Mouse (Mus musculus) CD4-positive, CD25-positive, alpha-beta regulatory T cell, adult 4 months (primary cell): ENCODE measurements around the gene Krt12. TPM values are rescaled to one million over a fixed set of nuclear protein-coding genes. Genes with fewer than 3 reads are reported as not detected.

Experiments
- ATAC-seq: one replicate; pipeline ENCODE4 v1.8.0; 2017
- polyA plus RNA-seq, 2 experiments: library from polyadenylated mRNA; unstranded; fragments of 100-300 nt; shearing (Covaris generic); gene quantifications; one replicate each; pipeline ENCODE4 v1.2.1; 2017

Krt12 gene
- not detected for polyA plus RNA-seq

DNA sequence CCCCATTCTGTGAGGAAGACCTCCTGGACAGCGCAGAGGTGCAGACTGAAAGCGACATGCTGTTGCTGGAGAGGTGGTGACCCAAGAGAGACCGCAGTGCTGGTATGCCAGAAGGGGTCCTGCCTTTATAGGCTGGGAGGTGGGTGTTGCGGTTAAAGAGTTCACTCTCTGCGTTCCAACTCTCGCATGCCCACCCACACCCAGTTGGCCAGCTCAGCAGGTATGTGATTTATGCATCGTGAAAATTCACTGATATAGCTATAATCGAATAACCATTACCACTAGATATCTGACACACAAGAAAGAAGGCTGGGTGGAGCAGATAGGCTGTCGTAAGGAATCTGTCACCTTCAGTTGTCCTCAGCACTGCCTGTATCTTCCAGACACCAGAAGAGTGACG lies at the start of gene Krt12:
Gene Krt12, minus strand, starts transcription at position 101 of the 400 bp plus-strand sequence.
- ATAC-seq: no peak

DNA sequence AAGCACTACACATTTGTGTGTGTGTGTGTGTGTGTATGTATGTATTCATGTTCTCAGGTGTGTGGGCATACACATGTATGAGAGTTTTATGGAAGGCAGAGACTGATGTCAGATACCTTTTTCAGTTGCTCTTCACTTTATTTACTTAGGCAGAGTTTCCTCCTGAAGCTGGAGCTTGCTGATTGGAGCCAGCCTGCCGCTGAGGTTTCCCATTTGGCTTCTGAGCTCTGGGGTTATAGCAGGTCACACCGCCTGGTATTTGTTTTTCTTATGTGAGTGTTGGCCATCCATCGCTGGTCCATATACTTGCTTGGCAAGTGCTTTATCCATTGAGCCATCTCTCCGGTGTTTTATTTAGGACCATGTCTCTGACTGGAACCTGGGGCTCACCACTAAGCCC lies 47.2 kb upstream of the Krt12 start:
- ATAC-seq: no peak

DNA sequence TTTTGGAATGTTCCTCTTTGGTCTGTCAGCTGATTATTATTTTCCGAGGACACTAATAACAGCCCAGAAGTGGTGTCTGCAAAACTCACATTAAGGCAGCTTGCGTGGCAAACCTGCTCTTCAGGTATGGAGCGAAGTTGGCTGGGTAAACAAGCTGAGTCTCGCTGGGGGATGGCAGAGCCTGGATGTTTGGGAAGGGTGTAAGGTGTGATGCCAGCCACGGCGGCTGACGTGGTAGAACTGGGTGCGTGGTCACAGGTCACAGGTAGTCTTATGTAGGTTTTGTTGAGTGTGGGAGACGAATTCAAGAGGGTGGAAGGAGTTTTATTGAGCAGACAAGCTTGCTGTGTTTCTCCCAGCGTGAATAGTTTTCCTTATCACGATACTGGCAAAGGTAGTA lies 46.5 kb upstream of the Krt12 start:
- no peak for ATAC-seq

DNA sequence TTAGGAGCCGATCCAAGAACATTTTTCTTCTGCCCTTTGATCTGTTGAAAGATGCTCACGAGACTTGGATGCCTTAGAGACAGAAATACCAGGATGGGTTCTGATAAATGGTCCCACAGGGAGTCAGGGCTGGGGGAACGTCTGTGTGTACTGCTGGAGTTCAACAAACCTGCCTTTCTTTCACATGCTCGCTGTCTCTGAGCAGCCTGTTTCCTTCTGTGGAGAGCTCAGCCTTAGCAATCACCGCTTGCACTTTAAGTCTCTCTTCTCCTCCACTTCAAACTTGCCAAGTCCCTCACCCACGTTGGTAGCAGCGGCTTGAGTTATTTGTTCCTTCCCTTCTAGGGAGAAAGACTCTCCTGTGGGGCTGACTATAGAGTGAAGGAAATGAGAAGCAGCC lies 44.3 kb upstream of the Krt12 start:
- no peak for ATAC-seq

DNA sequence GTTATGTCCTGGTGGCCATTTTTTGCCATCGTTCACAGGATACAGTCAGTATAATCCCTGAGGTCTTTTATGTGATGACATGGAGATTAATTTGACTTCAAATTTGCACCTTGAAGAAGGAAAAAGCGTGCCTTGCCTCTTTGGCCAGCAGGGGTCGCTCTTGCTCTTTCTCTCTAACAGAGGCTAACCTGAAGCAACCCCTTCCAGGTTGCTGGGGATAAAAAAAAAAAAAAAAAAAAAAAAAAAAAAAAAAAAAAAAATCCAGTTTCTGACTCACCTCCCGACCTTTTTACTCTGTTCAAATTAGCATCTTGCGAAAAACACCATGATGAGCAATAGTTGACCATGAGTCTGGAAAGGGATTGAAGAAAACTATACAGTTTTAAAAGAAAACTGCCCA lies 42.8 kb upstream of the Krt12 start:
- ATAC-seq: no peak

DNA sequence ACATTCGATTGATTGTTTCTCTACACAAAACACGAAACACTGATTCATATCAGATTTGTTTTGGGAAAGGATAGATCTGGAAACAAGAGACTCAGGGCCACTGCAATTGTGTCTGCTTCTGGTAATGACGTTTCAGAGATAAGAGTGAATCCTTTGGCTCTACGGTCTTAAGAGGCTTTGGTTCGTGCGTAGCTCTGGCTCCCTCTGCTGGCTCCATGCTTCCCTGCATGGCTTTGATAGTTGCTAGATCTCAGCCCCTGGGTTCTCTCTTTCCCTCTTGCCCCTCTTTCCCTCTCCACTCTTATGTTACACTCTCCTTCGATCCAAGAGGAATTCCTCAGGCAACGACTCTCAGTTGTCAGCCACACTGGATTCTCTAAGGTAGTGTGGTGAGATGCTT lies 41.1 kb upstream of the Krt12 start:
- no peak for ATAC-seq

DNA sequence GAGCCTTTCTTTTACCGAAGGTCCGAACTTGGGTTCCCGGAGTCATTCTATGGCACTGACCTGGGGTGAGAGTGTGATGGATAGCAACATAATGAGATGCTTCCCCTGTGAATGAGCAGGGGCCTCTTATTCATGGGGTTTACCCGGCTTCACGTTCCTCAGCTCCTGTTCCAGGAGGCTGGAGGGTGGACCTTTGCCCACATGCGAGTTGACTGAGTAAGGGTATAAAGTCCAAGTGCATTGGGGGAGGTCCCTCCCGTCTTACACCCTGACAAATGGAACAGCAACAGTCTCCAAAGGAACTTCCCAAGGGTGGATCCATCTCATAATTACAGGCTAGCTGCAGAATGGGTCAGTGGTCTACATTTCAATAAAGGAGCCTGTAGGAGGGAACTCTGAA lies 39.7 kb upstream of the Krt12 start:
- ATAC-seq: no peak

DNA sequence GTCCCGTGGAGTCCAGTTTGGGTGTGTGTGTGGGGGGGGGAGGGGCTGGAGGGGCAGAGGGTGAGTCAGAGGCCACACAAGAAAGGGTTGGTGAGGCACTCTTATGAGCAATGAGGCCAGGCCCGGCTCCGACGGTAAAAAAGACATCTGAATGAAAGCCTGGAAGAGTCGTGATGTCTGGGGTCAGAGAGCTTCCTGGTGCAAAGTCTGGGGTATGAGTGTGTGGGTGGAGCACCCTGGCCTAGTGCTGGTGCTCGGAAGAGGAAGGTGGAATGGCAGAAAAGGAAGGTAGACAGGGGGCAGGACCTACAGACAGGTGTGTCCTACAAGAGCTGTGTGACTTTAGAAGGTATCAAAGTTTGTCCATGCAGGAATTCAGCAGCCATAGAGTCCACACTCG lies 36.8 kb upstream of the Krt12 start:
- no peak for ATAC-seq

DNA sequence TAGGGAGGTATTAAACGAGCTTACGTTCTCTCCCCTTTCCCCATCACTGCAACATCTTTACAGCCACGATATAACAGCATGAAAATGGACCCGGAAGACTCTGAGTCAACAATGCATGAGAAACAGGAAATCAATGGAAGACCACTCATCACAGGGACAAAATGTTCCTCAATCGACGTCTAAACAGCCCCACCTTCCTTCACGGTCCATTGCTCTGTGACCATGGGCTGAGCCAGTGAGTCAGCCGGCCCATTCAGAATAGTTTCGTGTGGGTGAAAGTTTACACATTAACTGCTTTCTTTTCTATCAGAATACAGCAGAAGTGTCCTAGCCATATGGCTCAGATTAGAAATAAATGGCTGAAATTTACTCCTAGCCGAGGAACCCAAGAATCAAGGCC lies 32.7 kb upstream of the Krt12 start:
- no peak for ATAC-seq

DNA sequence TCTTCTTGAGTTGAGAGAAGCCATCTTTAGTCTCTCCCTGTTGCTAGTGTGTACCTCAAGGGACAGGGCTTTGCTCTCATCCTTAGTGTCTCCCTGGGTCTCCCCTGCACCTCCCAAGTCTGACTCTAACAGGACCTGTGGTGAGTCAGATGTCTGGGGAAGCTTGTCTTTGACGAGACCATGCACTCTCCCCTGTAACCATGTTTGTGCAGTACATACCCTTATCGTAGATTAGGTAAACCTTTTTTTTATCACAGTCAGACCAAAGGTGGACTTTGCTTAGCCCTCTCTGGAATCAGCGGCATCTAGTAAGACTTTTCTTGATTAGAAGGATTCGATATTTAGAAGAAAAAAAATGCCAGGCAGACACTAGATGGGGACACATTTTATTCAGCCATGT lies 32.0 kb upstream of the Krt12 start:
- ATAC-seq: no peak

DNA sequence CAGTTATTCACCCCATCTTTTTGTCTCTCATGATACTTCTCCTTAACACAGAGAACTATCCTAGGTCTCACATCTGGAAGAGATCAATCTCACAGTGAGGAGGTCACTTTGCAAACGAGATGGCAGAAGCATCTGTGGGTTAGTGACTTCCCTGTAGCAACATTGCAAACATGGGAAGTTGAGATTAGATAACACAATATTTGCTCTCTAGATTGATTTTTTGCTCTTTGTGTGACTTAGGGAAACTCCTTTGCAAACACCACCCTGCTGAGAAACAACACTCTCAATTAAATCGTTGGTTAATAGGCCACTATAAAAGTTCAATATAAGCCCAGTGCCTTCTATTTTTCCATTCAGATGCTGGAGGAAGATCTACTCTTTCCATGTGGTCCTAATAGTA lies 26.7 kb upstream of the Krt12 start:
- no peak for ATAC-seq

DNA sequence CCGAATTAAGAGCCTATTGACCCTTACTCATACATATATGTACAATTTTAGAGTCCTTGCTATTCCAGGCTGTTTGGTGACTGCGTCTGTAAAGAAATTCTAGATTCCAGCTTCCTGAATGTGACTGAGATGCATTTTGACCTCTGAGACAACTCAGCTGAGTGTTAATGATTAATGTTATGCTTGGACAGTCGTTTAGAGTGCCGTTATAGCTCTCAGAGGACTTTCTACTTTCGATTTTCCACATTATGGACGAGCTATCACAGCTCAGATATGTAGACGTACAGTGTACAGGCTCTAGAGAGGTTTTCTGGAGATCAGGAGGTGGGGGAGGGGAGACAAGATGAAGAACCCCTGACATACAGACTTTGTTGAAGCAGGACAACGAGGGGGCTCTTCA lies 19.2 kb upstream of the Krt12 start:
- no peak for ATAC-seq

DNA sequence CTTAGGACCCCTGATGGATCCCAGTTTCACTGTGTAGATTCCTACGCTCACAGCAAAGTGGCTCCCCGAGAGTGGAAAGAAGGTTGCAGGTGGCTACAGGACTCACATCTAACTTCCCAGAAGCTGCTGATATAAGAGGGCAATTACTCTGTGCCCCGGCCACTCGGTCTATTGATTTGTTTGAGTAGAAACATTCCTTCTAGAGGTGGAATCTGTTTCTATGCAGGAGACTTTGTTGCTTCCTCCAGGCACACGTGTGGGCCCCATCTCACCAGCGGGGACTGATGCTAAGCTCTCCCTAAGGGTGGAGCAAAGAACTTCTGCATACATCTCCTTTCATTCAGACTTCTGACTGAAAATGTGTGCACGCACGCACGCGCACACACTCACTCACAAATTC lies 17.4 kb upstream of the Krt12 start:
- ATAC-seq: no peak

DNA sequence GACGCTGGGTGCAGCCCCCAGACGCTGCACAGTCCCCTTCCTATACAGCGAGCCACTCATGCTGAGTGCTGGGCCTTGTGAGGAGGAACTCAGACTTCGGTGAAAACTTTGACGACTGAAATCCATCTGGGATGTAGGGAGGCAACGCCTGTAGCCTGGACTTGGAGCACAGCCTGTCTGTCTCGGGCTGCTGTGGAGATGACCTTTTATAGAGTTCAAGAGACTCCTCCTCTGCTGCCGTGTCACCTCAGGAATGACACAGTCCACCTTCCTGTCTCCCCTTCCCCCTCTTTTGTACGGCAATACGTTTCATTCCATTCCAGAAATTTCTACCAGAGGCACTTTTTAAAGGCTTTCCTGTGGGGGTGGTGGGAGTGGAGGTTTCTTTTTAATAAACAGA lies 15.9 kb upstream of the Krt12 start, which contains the start of gene Krt20:
Gene Krt20, minus strand, starts transcription at position 179 of the 400 bp plus-strand sequence.
- no peak for ATAC-seq

DNA sequence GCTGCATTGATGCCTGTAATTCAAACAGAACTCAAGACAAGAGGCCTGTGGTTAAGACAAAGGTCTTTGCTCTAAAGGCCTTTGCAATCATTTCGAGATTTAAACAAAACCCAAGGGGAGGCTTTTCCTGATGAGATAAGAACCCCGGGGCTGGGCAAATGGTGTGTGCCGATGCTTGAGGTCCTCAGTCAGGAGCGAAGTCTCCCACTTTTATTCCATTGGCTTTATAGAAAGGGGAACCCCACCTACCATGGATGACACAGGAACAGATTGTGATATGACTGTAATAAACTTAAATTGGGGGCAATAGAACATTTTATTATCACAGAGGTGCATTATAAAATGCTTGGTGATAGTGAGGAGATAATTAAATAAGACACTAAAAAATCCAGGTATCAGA lies 14.6 kb upstream of the Krt12 start:
- no peak for ATAC-seq

DNA sequence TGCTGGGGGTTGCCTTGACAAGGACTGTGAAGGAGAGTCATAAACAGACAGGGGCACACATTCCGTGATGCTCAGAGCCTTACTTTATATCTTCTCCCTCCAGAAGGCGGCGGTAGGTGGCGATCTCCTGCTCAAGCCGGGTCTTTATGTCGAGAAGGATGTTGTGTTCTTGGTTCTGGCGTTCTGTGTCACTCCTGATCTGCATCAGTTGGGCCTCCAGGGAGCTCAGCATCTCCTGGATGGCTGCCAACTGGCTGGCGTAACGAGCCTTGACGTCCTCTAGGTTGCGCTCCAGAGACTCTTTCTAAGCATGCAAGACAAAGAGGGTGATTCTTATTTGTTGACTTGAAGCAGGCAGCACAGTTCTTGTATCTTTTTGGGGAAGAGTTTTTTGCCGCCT lies 8.6 kb upstream of the Krt12 start:
- no peak for ATAC-seq

DNA sequence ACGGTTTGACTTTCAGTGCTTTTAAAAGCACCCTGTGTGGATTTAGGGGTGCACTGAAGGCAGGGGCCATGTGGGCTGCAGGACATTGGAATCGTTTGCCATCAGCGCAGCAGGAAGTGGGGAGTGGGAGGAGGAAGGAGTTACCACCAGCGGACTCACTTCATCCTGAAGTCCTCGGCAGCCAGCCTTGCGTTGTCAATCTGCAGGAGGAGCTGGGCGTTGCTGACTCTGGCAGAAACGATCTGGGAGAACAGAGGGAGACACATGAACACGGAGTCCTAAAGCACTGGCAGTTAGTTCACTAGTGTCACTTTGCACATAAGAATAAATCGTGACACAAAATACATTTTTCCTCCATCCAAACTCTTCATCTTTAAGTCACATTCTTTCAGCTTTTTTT lies 1.5 kb downstream of the Krt12 start:
- ATAC-seq: no peak

DNA sequence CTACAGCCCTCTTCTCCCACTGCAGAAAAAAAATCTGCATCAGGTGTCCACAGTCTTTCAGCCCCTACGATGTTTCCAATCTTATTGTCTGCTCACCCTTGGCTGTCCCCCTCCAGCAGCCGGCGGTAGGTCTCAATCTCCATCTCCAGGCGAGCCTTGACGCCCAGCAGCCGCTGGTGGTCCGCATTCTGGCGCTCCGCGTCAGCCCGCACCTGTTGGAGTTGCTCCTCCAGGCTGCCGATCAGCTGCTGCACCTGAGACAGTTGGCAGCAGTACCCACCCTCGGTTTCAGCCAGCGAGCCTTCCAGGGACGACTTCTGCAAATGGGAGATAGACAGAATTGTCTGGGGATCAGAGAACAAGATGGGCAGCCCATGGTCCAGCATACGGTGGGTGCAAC lies 4.2 kb downstream of the Krt12 start:
- no peak for ATAC-seq

DNA sequence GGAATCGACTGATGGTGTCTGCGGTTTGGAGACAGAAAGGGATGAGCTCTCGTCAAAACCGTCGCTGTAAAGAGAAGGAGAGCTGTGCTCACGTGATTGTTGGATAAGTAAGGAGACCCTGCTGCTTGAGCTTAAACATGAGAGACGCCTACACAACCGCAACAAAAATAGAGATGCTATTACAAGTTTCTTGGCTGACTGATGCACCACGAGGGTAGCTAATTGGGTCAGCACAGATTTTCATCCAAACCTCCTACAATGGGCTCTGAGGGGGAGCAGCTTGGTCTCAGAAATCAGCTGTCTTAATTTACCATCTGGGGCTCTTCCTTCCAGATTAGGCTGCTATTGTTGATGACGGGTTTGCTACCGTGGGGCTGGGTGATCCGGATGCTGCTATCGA lies 5.2 kb downstream of the Krt12 start:
- ATAC-seq: no peak

DNA sequence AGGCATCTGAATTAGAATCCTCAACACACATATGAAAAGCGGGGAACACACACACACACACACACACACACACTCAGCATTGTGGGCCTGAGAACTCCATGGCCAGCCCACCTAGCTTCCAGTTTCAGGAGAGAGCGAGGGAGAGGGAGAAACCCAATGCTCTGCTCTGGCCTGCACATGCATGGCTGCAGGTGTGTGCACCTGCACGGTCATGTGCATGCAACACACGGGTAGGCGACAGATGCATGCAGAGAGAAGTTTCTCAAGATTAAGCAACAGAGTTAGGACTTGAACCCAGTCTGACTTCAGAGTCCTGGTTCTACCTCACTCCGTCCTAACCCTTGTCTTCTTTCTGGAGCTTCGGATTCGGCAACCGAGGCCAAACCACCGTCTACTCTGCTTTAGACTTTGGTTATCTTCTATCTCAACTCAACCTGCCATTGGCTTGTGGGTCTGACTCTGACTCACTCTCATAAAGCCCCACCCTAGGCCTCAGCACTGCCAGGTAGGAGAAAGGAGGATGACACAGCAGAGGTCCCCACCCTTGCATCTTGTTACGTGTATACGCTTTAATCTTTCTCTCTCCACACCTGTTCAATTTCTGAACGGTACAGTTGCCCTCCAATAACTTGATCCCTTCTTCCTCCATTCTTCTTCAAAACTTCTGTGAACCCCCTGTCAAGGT lies 7.5 kb downstream of the Krt12 start:
- no peak for ATAC-seq

DNA sequence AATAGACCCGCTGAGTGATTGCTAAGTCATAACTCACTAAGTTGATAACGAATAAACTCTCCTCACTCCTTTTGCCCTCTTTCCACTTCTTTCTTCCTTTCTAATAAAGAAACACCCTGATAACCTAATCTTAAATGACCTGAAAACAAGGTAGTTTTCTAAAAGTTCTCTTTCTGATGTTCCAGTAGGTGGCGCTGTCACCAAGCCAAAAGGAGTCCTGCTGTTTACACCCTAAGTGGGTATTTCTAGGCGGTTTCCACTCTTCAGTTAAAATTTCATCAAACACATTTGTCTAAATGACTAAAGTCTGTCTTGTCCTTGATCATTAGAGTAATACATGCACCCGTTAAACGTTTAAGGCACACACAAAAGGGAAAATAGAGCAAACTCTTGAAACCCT lies 8.8 kb downstream of the Krt12 start:
- ATAC-seq: no peak

DNA sequence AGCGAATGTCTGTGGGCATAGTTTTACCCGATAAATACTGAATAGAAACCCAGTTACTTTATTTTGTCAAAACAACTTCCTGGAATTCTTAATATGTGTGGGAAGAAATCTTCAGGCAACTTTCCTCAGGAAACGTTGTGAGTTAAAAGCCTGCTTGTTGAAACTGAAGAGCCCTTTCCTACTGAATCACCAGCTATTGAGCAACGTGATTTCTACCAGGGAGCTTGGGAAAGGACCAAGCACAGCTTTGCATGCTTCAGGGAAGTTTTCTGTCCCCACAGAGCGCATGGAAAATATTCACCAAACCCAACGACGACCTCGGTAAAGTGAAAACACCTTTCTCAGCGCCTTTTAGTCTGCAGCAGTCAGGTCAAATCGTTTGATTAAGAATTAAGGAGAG lies 15.9 kb downstream of the Krt12 start:
- no peak for ATAC-seq

DNA sequence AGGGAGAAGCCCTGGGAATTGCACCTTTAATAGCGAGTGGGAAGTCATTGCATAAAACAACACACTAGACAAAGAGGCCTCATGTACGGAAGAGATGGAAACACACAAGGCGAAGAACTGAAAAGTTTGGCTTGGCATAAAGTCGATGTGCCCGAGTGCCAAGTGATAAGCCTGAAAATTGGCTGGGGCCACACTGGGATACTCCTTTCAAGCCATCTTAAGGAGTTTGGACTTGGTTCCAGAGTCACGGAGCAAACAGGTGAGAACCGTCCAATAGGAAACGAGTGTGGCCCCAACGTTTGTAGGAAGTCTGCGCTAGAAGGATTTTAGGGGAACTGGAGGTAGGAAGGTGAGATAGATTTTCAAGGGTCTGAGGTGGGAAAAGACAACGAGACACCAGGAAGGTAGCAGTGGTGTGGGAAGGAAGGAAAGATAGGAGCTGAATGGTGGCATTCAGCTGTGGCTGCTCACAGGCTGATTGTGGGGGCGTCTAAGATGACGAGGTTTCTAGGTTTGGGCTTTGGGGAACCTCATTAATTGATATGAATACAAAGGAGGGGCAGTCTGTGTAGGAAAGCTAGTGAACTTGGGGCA lies 22.0 kb downstream of the Krt12 start:
- ATAC-seq: no peak

DNA sequence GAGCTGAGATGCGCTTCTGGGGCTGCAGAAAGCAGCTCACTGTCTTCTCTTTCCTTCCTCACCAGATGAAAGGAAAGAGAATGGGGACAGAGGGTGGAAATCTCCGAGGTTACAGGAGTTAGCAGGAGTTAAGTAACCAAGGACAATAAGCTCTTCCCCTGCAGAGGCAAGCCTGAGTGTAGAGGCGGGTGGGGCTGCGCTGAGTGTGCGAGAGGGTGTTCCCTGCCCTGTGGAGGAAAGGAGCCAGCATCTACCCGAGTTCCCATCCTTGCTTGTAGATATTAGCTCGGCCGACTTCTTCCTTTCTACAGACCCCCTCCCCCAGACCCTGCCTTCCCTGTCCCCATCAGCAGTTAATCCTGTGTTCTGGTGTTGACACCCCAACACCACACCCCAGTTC lies 23.2 kb downstream of the Krt12 start:
- ATAC-seq: no peak

DNA sequence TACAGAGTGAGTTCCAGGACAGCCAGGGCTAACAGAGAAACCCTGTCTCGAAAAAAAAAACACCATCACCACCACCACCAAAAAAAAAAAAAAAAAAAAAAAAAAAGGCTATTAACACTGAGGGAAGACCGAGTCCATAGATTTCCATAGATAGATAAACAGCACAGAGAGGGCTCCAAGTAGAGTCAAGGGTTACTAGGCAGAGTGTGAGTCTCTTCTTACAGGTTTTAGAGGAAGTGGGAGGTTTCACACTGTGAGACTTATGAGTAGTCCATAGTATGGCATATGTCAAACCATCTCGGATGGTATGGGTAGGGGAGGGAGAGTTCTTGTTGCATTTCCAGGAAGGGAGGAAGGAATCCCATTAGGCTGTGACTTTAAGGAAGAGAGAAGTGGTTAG lies 24.0 kb downstream of the Krt12 start:
- no peak for ATAC-seq
